Mouse (Mus musculus) spleen, adult 12 weeks (tissue): ENCODE measurements around the gene Rxrg.
A peak's percentile ranks its signal among the peaks of the same experiment; 100 is the strongest.

ENCODE experiments used
- DNase-seq: peaks from one replicate; pipeline ENCODE4 v3.0.0; 2022; ENCODE audit warnings: low spot score

The Rxrg gene

DNA sequence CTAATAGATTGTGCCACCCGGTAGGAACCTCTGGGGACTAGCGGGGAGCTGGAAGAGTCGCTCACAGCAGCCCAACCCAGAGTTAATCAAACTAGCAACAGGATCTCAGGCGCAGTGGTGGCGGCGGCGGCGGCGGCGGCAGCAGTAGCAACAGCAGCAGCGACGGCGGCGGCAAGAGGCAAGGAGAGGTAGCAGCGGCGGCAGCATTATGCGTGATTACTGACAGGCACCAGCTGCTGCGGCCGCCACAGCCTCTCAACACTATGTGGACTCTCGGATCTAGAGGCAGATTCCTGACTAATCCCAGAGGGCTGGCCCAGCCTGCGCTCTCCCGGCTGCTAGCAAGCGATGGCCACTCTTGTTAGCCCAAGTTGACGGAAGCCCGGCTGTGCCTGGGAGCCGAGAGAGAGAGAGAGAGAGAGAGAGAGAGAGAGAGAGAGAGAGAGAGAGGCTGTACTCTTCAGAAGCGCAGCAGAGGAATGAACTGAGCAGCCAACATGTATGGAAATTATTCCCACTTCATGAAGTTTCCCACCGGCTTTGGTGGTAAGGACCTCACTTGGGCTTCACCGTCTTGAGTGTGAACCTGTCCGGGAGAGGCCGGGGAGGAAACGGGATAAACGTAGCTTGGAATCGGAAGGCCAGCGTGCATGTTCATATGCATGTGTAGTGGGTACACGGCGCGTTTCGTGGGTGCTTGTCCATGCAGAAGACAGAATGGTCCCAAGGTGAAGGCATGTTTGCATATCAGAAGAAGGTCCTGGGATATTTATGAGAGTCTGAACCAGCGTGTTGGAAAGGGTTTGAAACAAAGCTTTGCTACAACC, at the start of gene Rxrg:
Gene Rxrg, plus strand, starts transcription at position 130 of the 827 bp plus-strand sequence.
- DNase-seq: no peak

DNA sequence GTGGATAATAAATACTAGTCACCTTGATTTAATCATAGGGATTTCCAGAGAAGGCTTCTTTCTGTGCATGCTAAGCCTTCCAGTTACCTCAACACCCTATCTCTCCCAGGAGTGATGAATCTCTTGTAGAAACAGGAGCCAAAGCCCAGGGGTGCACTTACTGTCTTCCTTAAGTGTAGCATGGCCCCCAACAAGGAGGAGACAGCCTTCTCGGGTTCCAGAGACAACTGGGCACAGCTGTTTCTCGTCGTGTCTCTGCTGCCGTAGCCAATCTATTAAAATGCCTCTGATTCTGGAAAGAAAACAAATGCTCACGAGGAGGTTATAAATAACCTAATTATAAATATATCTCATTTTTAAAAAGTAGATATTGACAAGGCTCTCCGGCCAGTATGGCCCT, 48.9 kb upstream of the Rxrg start:
- DNase-seq: no peak

DNA sequence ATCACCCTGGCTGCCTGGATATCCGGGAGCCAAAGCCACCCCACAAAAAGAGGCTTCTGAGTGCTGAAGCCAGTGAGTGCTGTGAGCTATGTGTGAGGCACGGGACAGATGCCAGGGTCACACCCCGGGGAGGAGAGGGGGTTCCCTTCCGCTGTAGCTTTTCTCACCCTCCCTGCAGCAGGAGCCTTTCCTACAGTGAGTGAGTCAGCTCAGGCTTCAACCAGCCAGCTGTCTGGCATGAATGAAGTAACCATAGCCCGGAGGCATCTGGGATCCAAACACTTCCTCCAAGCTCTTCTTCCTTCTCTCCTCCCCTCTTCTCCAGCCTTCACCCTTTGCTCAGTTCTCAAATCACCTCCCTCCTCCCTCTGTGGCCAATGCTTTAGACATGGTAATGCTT, 46.6 kb upstream of the Rxrg start:
- no peak for DNase-seq

DNA sequence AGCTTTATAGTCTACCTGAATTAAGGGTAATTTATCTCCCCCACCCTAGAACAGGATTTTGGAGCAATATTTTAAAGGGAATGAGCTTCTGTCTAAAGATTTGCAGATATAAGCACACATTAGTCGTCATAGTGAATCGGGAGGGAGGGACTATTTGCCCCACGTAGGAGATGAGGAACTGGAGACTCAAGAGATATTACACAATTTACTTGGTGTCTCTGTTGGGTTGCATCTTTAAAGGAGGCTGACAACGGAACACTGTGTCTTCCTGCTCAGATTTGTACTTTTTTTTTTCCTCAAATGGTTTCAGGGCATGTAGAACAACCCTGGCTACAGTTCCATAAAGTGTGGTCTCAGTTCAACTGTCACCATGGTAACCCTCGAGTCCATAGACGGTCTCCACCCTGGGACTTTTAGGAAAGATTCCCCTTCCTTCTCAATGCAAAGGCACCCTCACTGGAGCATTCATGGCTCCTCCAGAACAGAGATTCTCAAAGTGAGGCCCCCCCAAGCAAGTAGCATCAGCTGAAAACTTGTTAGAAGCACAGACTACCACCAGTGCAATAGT, 44.1 kb upstream of the Rxrg start:
- no peak for DNase-seq

DNA sequence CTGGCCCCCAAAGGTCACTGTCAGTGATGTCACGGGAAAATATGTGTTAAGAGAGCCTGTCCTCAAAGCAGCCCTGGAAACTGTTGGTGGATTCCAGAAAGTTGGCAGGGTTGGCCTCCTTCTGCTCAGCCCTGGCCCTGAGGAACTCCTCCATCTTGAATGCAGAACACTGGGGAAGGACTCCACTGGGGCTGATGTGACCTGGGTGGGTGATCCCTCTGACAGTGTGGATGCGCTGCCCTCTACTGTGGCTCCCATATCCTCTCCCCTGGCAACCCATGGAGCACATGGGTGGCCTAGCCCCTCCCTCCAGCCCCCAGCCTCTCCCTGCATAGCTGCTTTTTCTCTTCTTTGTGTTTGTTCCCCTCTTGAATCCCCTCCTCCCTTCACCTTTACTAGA, 31.6 kb upstream of the Rxrg start:
- DNase-seq: no peak

DNA sequence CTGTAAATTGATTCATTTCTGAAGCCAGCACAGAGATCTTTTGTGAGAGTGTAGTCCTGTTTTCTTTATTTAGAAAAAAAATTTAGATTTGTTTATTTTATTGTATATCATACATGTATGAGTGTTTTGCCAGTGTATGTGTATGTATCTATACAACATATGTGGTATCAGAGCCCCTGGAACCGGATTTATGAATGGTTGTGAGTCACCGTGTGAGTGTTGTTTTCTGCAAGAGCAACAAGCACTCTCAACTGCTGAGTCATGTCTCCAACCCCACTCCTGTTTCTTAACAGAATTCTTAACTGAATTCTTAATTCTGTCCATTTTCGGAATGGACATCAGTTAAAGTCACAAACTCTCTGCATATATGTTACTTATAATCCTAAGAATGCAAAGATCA, 19.1 kb upstream of the Rxrg start:
- DNase-seq: no peak

DNA sequence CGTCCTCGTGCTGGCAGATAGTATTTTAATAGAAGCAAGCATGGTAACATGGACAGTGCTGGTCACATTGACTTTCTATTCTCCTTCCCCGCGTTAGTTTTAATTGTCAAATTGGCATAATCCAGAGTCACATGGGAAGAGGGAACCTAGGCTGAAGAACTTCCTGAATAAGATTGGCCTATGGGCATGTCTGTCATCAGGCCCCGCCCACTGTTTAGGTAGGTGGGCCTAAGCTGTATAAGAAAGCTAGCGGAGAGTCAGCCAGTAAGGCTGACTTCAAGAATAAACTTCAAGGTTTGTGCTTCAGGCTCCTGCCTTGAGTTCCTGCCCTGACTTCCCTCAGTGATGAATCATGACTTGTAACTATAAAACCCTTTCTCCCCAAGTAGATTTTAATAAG, 15.0 kb upstream of the Rxrg start:
- DNase-seq: no peak

DNA sequence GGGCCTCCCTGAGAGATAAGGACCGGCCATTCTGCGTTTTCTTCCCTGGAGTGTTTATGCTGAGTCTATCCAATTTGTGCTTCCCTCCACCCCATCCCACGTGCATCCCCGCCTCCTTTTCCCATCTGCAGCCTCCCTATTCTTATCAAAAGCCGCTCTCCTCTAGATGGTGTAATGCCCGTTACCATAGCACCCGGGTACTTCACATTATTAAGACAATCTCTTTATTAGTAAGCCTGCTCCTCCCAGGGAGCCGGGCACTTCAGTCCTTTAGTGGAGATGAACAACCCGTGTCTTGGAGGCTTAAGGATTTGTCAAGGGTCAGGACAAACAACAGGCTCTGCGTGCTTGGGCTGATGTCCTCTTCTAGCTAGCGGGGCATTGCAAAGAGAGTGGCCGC, 14.3 kb upstream of the Rxrg start:
- DNase-seq: no peak

DNA sequence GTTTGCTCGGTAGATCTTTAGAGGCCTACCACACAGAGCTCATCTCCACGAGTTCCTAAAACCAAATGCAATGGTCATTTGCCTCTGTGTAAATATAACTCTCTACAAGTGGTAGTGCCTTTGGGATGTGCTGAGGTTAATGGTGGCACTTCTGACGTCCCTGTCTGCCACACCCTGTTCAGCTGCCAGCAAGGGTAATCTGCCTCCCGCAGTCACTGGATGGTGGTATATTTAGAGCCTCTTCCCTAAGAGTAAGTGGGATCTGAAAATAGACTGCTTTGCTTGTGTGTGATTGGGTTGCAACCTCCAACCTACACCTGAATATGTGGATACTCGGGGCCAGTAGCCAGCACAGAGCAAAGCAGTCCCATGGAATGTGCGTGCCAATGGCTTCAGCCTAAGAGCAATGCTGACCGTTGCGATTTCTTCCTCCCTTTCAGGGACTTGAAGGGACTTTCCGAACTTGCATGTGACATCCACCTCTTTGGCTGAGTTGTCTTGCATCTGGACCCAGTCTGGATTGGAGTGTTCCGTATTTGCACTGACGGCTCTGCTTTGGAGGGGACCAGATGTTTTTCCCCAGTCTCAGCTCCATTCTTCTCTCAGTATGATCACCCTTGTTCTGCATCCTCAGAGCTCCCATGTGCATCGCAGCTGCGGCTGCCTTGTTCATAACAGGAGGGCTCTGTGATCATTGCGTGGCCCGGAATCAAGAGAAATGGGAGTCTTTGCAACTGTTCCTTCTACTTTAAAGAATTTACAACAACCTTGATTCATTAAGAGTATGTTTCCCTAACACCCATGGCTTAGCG, 9.2 kb upstream of the Rxrg start:
- no peak for DNase-seq

DNA sequence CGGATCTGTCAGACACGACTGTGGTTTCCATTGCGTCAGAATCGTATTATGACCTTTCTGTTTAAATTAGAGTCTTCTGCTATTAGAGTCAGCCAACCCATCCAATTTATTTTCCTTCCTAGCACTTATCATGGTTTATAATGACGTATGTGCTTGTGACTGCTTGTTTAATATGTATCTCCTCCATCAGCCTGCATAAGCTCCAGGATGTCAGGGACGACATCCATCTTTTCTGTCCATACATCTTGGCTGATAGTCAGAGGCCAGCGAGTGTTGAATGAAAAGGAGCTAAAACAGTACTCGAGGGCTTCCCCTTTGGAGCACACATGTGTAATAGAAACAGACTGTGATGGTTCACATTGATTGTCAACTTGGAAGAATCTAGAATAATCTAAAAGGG, 6.0 kb upstream of the Rxrg start:
- no peak for DNase-seq

DNA sequence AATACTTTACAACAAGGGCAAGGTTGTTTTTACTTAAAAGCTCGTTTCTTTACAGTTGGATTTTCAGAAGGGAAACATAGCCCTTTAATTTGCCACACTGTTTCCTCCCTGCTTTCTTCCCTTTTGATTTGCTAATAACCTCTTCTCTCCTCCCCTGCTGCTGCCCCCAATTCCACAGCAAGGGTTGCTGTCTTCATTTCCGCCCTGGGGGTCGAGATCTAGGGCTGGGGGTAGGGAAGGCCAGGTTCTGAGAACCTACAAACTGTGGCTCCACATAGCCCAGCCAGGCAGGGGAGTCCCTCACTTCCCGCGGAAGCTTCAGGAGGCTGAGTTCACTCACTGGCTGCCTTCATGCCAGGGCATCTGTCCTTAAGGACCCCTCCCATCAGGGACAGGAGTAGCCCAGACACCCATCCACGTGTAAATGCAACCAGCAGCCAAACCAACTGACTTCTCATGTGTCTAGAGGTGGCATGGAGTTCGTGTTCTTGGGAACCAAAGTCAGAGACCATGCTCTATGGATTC, 1.1 kb downstream of the Rxrg start:
- DNase-seq: no peak

DNA sequence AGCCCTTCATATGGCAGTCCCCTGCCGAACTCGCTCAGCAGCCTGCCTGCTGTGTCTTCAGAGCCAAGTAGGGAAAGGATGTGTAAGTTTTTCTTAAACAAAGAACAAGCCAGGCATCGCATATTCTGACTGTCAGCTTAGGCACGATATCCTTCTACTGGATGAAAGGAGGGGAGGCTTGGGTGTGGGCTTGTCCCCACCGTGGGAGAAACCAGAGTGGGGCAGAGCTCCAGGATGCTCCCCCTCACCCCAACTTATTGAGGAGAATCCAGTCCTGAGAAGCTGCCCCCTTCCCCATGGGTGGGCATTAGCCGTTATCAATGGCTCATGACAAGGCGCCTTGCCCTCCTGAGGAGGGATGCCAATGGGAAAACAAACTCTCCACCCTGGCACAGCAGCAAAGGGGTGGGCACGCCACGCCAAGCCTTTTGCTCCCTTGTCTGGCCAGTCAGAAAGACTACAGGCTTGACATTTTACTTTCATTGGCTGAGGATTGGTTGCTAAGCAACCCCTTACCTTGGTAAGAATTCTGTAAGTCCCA, 10.1 kb downstream of the Rxrg start:
- no peak for DNase-seq

DNA sequence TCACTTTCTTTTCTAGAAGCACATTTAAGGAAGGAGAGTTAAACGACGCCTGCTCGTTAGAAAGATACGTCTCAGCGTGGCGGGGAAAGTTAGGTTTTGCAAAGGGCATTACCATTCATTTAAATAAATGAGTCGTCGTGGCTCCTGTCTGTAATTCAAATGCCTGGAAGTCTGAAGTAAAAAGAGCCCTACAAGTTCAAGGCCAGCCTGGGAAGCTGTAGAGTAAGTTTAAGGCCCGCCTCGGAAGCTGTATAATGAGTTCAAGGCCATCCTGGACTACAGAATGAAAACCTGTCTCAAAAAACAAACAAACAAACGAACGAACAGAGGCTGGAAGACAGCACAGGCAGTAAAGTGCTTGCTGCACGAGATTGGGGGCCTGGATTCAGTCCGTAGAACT, 18.9 kb downstream of the Rxrg start:
- no peak for DNase-seq

DNA sequence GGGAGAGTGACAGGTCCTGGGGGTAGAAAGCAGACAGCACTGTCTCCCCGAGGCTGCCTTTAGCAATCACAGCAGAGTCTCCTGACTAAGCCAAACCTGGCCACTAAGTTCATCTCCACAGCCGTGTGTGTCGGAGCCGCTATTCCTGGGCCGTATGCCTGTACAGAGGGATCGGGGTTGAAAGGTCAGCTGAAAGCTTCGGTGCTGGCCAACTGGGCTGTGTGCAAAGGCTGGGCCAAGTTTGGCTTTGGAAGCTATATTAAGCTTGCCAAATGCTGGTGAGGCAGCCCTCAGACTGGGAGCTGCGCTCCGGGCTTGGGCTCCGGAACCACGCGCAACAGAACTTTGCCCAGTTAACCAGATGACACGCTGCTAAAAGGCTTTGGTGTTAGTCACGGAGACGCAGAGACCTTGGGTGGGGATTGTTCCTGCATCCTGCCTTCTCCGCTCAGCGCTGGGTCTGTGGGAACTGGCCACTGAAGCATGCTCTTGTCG, 19.9 kb downstream of the Rxrg start:
- DNase-seq: no peak

DNA sequence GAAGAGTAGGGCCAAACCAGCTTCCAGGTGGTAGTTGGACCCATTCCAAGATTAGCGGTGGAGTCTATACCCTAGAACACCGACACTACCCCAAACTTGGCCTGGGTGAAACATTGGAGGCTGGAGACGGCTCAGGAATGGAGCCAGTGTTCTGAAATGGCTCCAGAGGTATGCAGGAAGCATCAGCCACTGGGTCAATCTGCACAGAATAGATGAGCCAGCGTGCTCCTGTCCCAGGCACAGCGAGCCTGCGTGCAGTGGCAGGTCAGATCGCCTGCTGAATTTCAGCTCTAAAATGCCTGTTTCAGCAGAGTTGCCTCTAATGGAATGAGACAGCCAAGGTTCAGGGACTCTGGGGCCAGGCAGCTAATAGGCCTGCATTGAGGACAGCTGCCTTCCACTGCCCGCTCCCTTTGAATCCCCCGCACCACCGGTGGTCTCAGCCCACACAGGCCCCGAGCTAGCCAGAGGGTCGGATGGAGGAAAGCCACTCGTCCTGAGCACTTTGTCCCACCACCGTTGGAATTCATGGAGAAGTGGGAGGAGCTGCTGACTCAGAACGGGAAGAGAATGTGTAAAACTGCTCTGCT, 22.1 kb downstream of the Rxrg start:
- DNase-seq: no peak

DNA sequence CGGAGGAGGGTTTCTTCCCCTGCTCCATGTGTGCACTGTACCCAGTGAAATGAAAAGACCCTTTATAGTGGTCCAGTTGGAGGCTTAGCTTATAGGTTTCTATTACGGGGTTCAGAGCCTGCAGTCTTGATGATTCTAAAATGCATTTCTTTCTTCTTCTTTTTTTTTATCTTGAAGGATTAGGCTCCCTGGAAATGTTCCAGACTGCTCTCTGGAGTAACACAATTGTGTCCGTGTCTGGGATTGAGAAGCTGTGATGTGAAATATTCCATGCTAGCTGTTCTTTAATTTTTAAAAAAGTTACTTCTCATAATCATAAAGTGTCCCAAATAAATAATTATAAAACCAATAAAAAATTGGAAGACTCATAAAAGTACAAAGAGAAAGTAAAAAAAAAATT, 26.9 kb downstream of the Rxrg start:
- no peak for DNase-seq

DNA sequence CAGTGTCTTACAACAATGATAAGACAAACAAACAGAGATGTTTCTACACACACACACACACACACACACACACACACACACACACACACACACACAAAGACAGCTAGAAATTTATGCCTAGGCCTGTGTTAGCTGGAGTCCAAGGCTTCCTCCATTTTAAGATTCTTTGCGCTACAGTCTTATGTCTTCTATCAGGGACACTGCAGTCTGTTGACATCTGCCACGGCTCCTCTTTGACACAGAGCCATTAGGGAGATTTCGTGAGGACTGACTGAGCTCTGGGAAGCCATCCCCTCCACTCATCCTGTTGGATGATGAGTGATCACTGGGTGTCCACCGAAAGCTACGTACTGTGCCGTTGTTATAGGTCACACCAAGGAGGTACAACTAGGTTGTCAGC, 33.6 kb downstream of the Rxrg start:
- no peak for DNase-seq

DNA sequence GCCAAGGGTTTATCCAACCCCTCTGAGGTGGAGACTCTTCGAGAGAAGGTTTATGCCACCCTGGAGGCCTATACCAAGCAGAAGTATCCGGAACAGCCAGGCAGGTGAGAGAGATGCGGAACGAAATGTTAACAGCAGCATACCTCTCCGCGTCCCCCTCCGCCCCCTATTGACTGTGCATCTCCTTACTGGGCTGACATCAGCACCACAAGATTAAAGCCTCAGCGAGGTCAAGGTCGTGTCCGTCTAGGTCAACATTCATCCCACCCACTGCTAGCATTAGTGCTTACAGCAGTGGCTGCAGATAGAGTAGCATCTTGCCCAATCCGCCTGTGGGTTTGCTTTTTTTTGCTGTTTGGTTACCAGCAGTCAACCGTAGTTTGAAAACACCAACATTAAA, 37.5 kb downstream of the Rxrg start:
- DNase-seq: no peak

DNA sequence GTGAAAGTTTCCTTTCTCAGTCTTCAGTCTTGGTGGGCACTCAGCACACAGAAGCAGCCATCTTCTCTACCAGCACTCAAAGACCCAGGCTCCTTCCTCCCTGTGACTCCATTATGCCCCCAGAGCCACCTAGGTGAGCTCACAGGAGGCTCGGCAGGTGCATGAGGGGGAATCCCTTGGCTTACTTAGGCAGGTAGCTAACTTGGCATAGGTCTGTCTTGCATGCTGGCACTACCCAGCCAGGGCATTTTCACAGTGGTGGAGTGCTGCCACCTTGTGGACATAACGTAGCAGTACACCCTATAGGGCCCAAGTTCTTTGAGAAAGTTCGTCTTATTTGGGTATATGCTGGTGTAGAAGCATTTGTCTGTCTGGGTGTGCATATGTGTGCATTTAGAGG, 38.8 kb downstream of the Rxrg start:
- peak; percentile 7 for DNase-seq

DNA sequence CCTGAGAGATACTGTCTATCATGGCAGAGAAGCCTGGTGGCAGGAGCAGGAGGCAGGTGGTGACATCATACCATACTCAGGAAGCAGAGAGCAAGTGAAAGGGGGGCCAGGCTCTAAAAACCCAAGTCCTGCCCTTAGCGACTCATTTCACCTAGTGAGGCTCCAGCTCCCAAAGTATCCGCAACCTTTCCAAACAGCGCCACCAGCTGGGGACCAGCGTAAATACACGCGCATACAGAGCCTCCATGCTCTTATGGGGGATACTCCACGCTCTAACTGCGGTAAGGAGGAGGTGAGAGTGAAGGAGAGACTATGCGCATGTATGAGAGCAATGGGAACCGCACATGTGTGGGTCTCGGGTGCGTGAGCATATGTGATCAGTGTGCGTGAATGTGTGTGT, 39.9 kb downstream of the Rxrg start:
- DNase-seq: no peak

DNA sequence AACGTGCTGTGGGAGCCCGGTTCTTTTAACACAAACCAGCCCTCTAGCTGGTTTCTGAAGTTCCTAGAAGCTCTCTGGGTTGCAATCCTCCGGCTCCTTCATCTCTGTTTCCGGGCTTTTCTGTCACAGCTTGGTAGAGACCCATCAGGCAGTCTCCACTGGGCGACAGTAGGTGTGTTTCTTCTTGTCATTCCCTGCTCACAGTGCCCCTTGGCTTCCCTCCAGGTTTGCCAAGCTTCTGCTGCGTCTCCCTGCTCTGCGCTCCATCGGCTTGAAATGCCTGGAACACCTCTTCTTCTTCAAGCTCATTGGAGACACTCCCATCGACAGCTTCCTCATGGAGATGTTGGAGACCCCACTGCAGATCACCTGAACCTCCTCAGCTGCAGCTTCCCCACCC, 40.7 kb downstream of the Rxrg start:
- no peak for DNase-seq

DNA sequence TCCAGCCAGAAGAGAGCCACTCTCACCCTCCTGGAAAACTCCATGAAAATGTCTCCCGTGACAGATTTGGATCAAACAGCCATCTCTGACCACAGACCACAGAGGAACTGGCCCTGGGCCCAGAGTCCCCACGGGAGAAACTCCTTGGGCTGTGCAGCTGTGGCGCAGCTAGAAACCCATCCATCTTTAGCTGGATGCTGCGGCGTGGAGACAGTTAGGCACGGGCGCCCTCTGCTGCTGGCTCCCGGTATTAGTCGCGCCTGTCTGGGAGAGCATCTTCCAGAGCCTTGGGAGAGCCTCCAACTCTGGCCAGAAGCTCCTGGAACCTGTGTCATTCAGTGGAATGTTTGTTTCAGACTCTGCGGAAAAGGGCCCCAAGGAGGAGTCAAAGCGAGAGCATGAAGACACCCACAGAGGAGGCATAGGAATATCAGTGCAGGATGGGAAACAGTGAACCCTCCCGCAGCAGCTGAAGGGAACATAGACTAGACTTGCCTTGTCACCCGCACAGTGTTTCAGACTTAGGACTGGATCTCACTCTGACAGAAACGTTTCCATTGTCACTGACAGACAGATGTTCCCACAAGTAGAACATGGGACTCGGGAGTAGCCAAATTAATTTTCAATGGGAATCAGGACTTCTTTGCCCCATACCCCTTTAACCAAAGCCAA, 46.8 kb downstream of the Rxrg start:
- peak; percentile 15 for DNase-seq
